Mouse (Mus musculus): ENCODE results near the gene Rps6kb1. TPM values are rescaled to one million over a fixed set of nuclear protein-coding genes. Genes with fewer than 3 reads are reported as not detected.
"Not testable (repeated sequence)": the region's sequence is repeated elsewhere in the genome, so short reads cannot be mapped to it uniquely, and the experiment has no call there.

The Rps6kb1 gene
- total RNA-seq, 2 experiments from 2014 or later: 33.3 to 37.8 TPM

DNA sequence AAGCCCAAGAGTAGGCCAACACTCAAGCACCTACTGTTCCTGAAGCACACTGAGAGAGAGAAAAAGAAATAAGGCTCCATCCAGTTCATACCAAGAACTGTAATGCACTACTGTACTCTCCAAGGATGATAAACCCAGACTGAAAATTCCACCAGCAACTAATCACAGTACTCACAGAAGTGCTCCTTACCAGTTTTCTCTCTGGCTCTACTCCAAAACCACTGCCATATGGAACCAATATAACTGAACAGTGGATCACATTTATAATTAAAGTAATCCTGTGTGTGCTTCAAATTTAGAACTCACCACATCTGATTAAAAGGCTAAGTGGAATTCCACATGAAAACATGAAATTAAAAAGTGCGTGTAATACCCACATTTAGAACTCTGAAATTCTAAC lies 1.8 kb downstream of the Rps6kb1 start:
- no peak for DNase-seq

- no peak for DNase-seq
These were observed 4.1 kb downstream of the Rps6kb1 start for GRCm38 (mm10) chr11:86540476-86540845.

- no peak for DNase-seq
These were observed 4.7 kb downstream of the Rps6kb1 start for GRCm38 (mm10) chr11:86539716-86540475.

- no peak for DNase-seq
These were observed 5.8 kb downstream of the Rps6kb1 start for GRCm38 (mm10) chr11:86538786-86539185.

- no peak for DNase-seq
These were observed 10.2 kb downstream of the Rps6kb1 start for GRCm38 (mm10) chr11:86534201-86534910.

DNA sequence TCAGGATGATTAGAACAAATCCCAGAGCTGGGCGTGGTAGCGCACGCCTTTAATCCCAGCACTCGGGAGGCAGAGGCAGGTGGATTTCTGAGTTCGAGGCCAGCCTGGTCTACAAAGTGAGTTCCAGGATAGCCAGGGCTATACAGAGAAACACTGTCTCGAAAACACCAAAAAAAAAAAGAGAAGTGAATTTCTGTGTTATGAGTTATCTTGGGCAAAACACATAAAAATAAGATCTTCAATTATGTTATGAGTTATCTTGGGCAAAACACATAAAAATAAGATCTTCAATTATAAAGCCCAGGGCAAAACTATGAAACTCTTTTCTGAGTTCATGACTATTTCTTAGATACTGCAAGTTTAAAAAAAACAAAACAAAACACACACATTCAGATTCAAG lies 11.3 kb downstream of the Rps6kb1 start:
- DNase-seq: not testable (repeated sequence)

GRCm38 (mm10) chr11:86532834-86533233 lies 11.8 kb downstream of the Rps6kb1 start:
- peak; percentile 22 for DNase-seq

- DNase-seq: no peak
These were observed 17.1 kb downstream of the Rps6kb1 start for GRCm38 (mm10) chr11:86527528-86527927.

DNA sequence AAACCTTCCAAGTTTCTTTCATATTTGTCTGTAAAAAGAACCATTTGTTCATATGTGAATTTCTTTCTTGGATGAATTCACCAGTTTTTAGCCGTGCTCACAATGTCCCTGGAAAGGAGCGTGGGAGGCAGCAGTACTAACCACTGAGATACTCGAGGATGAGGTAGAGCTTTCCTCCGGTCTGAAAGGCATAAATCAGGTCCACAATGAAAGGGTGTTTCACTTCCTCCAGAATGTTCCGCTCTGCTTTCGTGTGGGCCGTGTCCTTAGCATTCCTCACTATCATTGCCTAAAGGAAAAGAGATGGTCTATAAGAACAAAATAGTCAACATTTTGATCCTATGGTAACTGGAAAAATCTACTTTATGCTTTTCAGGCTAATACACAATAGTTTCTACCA lies 24.9 kb downstream of the Rps6kb1 start:
- DNase-seq: no peak

DNA sequence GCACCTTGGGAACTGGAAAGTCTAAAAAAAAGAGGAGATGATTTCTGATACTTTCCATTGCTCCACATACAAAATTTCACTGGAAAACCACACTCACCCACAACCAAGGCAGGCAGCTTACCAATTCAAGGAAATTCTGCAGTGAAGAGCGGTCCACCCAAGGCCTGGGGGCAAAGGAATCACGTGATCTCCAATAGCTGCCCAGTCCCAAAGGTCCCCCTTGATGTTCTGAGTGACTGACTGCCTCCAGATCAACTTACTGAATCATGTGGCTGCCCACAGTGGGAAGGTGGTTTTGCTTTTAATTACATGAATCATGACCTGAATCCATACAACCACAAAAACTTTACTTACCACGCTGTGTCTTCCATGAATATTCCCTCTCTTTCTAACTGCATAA lies 27.4 kb downstream of the Rps6kb1 start:
- no peak for DNase-seq

DNA sequence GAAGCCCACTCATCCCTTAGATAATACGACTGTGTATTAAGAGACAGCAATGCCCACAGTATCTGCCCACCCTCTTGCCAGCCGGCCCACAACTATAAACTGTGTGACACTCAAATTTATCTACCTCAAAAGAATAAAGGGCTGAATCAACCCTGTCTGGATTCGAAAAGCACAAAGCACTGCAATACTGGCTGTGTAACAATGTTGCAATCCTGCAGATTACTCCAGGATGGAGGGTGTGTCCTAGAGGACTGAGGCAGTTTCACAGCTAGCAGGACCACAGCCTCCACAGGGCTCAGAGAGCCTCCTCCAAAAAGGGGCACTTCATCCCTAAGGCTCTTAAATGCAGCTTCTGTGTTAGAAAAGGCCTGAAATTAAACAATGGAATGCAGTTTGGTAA lies 28.0 kb downstream of the Rps6kb1 start:
- no peak for DNase-seq

- no peak for DNase-seq
These were observed 36.6 kb downstream of the Rps6kb1 start for GRCm38 (mm10) chr11:86507991-86508390.

GRCm38 (mm10) chr11:86507334-86507733 lies 37.3 kb downstream of the Rps6kb1 start:
- no peak for DNase-seq

- DNase-seq: peak; percentile 27
These were observed 41.5 kb downstream of the Rps6kb1 start for GRCm38 (mm10) chr11:86503121-86503520.

GRCm38 (mm10) chr11:86500795-86501194 lies 43.8 kb downstream of the Rps6kb1 start:
- no peak for DNase-seq

- DNase-seq: no peak
These were observed 46.7 kb downstream of the Rps6kb1 start for GRCm38 (mm10) chr11:86497908-86498307.

DNA sequence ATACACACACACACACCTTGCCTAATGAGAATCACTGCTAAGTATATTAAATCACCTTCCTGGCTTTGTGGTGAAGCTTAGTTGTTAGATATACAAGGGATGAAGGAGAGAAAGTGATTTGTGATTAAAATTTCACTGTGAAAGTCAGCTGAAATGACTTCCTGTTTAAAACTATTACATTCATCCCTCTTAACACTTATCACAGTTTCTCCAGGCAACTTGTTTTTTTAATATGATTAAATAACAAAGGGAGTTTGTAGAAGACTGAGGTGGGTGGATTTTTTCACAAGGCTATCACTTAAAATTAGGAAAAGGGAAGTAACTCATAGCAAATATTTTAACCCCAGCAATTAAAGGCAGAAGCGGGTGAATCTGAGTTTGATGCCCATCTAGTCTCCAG lies 47.2 kb downstream of the Rps6kb1 start:
- DNase-seq: no peak

GRCm38 (mm10) chr11:86490782-86491181 lies 53.8 kb downstream of the Rps6kb1 start:
- DNase-seq: no peak

GRCm38 (mm10) chr11:86484910-86485510 lies 59.6 kb downstream of the Rps6kb1 start:
- DNase-seq: peak; percentile 67

GRCm38 (mm10) chr11:86484101-86484868 lies 60.3 kb downstream of the Rps6kb1 start, which contains the start of gene Rnft1:
TSS of gene Rnft1 (plus strand) at chr11:86484657.
- peak; percentile 100 for DNase-seq

- no peak for DNase-seq
These were observed 71.0 kb downstream of the Rps6kb1 start for GRCm38 (mm10) chr11:86473576-86473975.

DNA sequence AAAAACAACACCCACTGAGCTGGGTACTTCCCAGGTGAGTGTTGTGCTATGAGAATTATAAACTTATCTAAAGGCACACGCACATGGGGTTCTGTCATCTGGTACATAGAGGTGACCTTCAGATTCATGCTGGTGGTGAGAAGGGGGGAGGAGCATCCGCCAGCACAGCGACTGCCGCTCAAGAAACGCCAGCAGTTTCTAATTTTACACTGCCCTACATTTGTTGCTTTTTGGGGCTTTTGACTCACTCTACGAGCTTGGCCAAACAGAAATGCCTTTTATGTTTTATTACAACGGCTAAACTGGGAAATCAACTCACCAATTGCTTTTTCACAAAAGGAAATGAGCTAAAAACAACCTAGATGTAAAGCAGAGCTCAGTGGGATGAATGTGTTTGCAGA lies 71.8 kb downstream of the Rps6kb1 start:
- peak; percentile 30 for DNase-seq

DNA sequence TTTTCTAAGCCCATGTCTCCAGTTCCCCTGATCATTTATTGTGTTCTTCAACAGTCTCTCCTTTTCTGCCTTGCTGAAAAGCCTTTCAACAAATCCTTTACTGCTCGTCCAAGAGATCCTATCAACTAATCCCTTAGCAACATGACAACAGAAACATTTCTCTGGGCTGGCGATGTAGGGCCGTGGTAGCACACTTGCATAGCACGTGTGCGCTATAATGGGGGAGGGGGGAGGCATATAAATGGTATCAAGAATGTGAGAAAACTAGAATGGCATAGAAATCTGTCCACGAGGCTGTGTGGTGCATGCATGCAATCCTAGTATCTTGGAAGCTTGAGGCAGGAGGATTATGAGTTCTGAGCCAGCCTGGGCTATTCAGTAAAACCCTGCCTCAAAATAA lies 72.8 kb downstream of the Rps6kb1 start:
- no peak for DNase-seq
